Mouse (Mus musculus): ENCODE measurements around the gene Cartpt. TPM values are rescaled to one million over a fixed set of nuclear protein-coding genes. Genes with fewer than 3 reads are reported as not detected.
A peak's percentile ranks its signal among the peaks of the same experiment; 100 is the strongest.
"Not testable (repeated sequence)": the region's sequence is repeated elsewhere in the genome, so short reads cannot be mapped to it uniquely, and the experiment has no call there.

Gene Cartpt
- polyA plus RNA-seq, 1 experiment: not detected

- H3K4me1 ChIP-seq (ENCODE audit: control insufficient read depth, insufficient read depth, low read length): no peaks in the 10 kb centered on the region
- no peak overlapping the region for H3K27ac ChIP-seq (ENCODE audit: insufficient read depth, low read depth, low read length)
- WGBS: 90% methylated on average over 6 of the region's 6 CpGs
- no peak for TF ChIP-seq CTCF (IDR thresholded peaks at IDR 0.05; ENCODE audit: insufficient read depth, low read depth, low read length)
- no peak for TF ChIP-seq POLR2A (IDR thresholded peaks at IDR 0.05; ENCODE audit: insufficient read depth, low read depth, low read length)
- no peak overlapping the region for H3K4me3 ChIP-seq (ENCODE audit: insufficient read depth, low read depth, low read length)
Observed at GRCm38 (mm10) chr13:99868438-99868837, 32.5 kb downstream of the Cartpt start.

- TF ChIP-seq POLR2A (IDR thresholded peaks at IDR 0.05; ENCODE audit: insufficient read depth, low read depth, low read length) (no peak), CTCF (IDR thresholded peaks at IDR 0.05; ENCODE audit: insufficient read depth, low read depth, low read length) (no peak)
- no peak overlapping the region for H3K27ac ChIP-seq (ENCODE audit: insufficient read depth, low read depth, low read length)
- WGBS: 89% methylated on average over 5 of the region's 5 CpGs
- no peak overlapping the region for H3K4me3 ChIP-seq (ENCODE audit: insufficient read depth, low read depth, low read length)
- H3K4me1 ChIP-seq (ENCODE audit: control insufficient read depth, insufficient read depth, low read length): no peaks in the 10 kb centered on the region
Observed at GRCm38 (mm10) chr13:99864331-99864730, 36.6 kb downstream of the Cartpt start.

- no peak overlapping the region for H3K27ac ChIP-seq (ENCODE audit: insufficient read depth, low read depth, low read length)
- WGBS: 93% methylated on average over 3 of the region's 3 CpGs
- H3K4me3 ChIP-seq (ENCODE audit: insufficient read depth, low read depth, low read length): no peak overlapping the region
- H3K4me1 ChIP-seq (ENCODE audit: control insufficient read depth, insufficient read depth, low read length): no peaks in the 10 kb centered on the region
- TF ChIP-seq CTCF (IDR thresholded peaks at IDR 0.05; ENCODE audit: insufficient read depth, low read depth, low read length): no peak
- no peak for TF ChIP-seq POLR2A (IDR thresholded peaks at IDR 0.05; ENCODE audit: insufficient read depth, low read depth, low read length)
Observed at GRCm38 (mm10) chr13:99860670-99861069, 40.2 kb downstream of the Cartpt start.

DNA sequence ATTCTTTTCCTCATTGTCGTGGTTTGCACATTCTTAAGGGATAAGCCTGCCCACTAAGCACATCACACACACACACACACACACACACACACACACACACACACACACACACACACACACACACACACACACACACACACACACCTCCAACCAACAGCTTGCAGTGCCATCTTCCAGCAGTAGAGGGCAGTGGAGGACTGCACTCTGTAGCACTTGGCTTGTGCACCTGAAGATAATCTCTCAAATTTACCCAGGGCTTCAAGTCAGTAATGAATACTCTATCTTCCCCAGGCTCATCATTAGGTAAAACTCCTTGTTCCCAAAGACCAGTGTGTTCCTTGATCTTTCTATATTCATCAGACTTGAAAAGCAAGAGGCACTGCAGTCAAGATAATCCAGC is 41.8 kb downstream of the Cartpt start:
- Histone ChIP-seq H3K4me1 (ENCODE audit: control insufficient read depth, insufficient read depth, low read length) (no peaks in the 10 kb centered on the region), H3K27ac (ENCODE audit: insufficient read depth, low read depth, low read length) (no peak overlapping the region), H3K4me3 (ENCODE audit: insufficient read depth, low read depth, low read length) (no peak overlapping the region)
- TF ChIP-seq CTCF (IDR thresholded peaks at IDR 0.05; ENCODE audit: insufficient read depth, low read depth, low read length) (peak; percentile 37; the same call in 1 of the 2 replicates), POLR2A (IDR thresholded peaks at IDR 0.05; ENCODE audit: insufficient read depth, low read depth, low read length) (no peak)
- WGBS: 5% methylated on average over 1 of the region's 1 CpGs

GRCm38 (mm10) chr13:99857879-99858278 is 43.0 kb downstream of the Cartpt start:
- 15% methylated on average over 2 of the region's 2 CpGs for WGBS
- no peak overlapping the region for H3K4me3 ChIP-seq (ENCODE audit: insufficient read depth, low read depth, low read length)
- TF ChIP-seq POLR2A (IDR thresholded peaks at IDR 0.05; ENCODE audit: insufficient read depth, low read depth, low read length): no peak
- no peak for TF ChIP-seq CTCF (IDR thresholded peaks at IDR 0.05; ENCODE audit: insufficient read depth, low read depth, low read length)
- no peaks in the 10 kb centered on the region for H3K4me1 ChIP-seq (ENCODE audit: control insufficient read depth, insufficient read depth, low read length)
- H3K27ac ChIP-seq (ENCODE audit: insufficient read depth, low read depth, low read length): no peak overlapping the region

DNA sequence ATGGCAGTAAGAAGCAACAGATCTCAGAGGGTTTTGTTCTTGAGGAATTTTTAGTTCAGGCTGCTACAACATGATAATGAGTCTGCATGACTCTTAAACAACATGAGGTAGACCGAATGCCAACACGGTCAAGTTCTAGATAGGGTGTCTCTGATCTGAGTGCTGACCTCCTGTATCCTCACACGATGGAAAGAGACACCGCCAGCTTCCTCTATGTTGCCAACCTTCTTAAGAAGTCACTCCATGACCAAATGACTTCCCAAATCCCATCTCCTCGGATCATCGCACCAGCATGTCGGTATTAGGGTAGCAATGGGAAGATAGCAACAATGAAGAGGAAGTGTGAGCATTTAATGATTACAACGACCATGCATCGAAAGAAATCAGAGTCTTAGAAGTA is 43.6 kb downstream of the Cartpt start:
- TF ChIP-seq CTCF (IDR thresholded peaks at IDR 0.05; ENCODE audit: insufficient read depth, low read depth, low read length) (no peak), POLR2A (IDR thresholded peaks at IDR 0.05; ENCODE audit: insufficient read depth, low read depth, low read length) (no peak)
- H3K27ac ChIP-seq (ENCODE audit: insufficient read depth, low read depth, low read length): no peak overlapping the region
- H3K4me1 ChIP-seq (ENCODE audit: control insufficient read depth, insufficient read depth, low read length): no peaks in the 10 kb centered on the region
- H3K4me3 ChIP-seq (ENCODE audit: insufficient read depth, low read depth, low read length): no peak overlapping the region
- WGBS: 61% methylated on average over 9 of the region's 9 CpGs

DNA sequence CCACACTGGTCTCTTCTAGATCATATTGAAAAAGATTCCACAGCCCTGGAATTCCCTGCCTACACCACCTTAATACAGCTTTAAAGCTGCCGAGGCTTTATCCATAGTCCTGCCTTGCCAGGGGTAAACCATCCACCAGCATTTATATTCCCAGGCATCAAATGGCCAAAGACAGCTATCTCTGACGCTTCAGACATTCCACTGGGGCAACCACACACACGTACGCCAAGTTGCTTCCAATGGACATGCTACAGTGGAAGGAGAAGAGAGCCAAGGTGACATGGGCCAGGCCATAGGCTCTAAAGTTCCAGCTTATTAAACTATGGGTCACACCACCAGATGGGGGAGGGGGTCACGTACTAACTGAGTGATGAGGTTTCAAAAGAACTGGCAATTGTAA is 45.7 kb downstream of the Cartpt start:
- no peak overlapping the region for H3K4me3 ChIP-seq (ENCODE audit: insufficient read depth, low read depth, low read length)
- no peak overlapping the region for H3K27ac ChIP-seq (ENCODE audit: insufficient read depth, low read depth, low read length)
- TF ChIP-seq CTCF (IDR thresholded peaks at IDR 0.05; ENCODE audit: insufficient read depth, low read depth, low read length) (no peak), POLR2A (IDR thresholded peaks at IDR 0.05; ENCODE audit: insufficient read depth, low read depth, low read length) (no peak)
- WGBS: 86% methylated on average over 5 of the region's 5 CpGs
- H3K4me1 ChIP-seq (ENCODE audit: control insufficient read depth, insufficient read depth, low read length): no peaks in the 10 kb centered on the region

DNA sequence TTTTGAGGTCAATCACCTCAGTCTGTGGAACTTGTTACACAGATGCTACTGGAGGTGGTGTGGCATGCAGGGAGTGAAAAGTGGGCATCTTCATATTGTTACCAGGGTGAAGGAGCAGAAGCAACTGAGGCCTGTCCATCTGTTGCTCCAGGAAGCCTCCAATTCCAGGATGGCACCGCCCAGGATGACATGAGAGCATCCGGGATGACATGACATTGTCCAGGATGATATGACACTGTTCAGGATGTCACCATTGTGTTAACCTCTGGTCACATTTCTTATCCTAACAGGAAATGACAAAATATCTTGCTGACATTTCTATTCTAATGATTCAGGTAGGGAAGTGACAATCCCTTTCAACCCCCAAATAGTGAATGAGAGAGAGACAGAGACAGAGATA is 47.8 kb downstream of the Cartpt start:
- peaks cover 2% of the 10 kb centered on the region; the same call in 1 of the 2 replicates for H3K4me1 ChIP-seq (ENCODE audit: control insufficient read depth, insufficient read depth, low read length)
- no peak overlapping the region for H3K27ac ChIP-seq (ENCODE audit: insufficient read depth, low read depth, low read length)
- TF ChIP-seq POLR2A (IDR thresholded peaks at IDR 0.05; ENCODE audit: insufficient read depth, low read depth, low read length) (no peak), CTCF (IDR thresholded peaks at IDR 0.05; ENCODE audit: insufficient read depth, low read depth, low read length) (no peak)
- no peak overlapping the region for H3K4me3 ChIP-seq (ENCODE audit: insufficient read depth, low read depth, low read length)
- 100% methylated on average over 2 of the region's 2 CpGs for WGBS

DNA sequence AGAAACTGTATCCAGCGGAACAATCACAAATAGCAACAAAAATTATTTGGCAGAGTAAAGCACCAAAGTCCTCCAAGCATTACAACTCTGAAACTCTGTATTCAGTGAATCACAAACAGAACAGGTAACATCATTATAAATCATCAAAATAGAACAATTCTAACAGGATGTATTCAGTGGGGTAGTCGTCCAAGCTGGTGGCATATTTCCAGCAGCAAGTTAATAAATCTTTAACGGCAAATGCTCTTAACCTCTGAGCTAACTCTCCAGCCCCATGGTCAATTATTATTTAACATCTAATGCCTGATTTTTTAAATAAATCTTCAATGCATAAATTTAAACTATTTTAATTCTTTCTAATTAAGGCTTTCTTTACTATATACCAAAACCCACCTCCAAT is 48.5 kb downstream of the Cartpt start:
- not testable (repeated sequence) for H3K4me3 ChIP-seq (ENCODE audit: insufficient read depth, low read depth, low read length); H3K4me1 ChIP-seq (ENCODE audit: control insufficient read depth, insufficient read depth, low read length); H3K27ac ChIP-seq (ENCODE audit: insufficient read depth, low read depth, low read length)
- 67% methylated on average over 3 of the region's 3 CpGs for WGBS

DNA sequence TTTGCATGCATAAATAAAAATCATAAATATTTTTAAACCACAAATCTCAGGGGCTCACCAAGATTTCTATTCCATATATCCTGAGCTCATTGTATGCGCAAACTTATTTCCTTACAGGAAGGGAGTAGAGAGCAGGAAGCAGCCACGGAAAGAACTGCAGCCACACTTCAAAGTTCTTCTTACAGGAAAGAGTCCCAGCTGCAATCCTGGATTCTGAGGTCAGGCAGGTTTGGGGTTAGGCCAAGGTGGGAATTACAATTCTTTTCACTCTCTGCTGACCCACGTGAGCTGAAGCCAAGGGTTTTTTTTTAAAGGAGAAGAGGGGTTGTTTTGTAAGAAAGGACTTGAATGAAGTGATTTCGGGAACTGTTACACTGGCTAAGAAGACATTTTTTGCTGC is 49.9 kb downstream of the Cartpt start:
- TF ChIP-seq CTCF (IDR thresholded peaks at IDR 0.05; ENCODE audit: insufficient read depth, low read depth, low read length): no peak
- no peak for TF ChIP-seq POLR2A (IDR thresholded peaks at IDR 0.05; ENCODE audit: insufficient read depth, low read depth, low read length)
- 47% methylated on average over 4 of the region's 4 CpGs for WGBS

More for the DNA sequence above, 49.9 kb downstream of the Cartpt start:
- Histone ChIP-seq H3K27ac (ENCODE audit: insufficient read depth, low read depth, low read length) (no peak overlapping the region), H3K4me3 (ENCODE audit: insufficient read depth, low read depth, low read length) (no peak overlapping the region), H3K4me1 (ENCODE audit: control insufficient read depth, insufficient read depth, low read length) (peaks cover 2% of the 10 kb centered on the region; the same call in 1 of the 2 replicates)
